Mouse (Mus musculus) heart, embryonic 14.5 days (tissue): Measurements from ENCODE around the gene Plekha1. TPM values are rescaled to one million over a fixed set of nuclear protein-coding genes. Genes with fewer than 3 reads are reported as not detected.

Source experiments
- ATAC-seq: fragments of 200-750 bp; cut with Nextera tagmentation; 2 replicates; pipeline ENCODE4 v1.8.0; 2017; ENCODE audit warnings: low read depth, moderate TSS enrichment; ENCODE audit not compliant: insufficient number of reproducible peaks, insufficient read depth, low FRiP score
- H3K27ac ChIP-seq, 2 experiments: fragments of 200-500 bp in 1 of 2; fragments of 300-500 bp in 1 of 2; sonication (generic) in 1 of 2; replicated peaks in 1 of 2; 2 replicates each; pipeline ENCODE4 v1.5.1; 2012 to 2014; ENCODE audit warnings: low read depth in 2 of 2, low read length in 2 of 2, control low read depth in 1 of 2, mild to moderate bottlenecking in 1 of 2, mixed read lengths in 1 of 2; ENCODE audit not compliant: control insufficient read depth in 1 of 2, insufficient read depth in 1 of 2
- H3K27me3 ChIP-seq: fragments of 300-500 bp; sonication (generic); 2 replicates; pipeline ENCODE4 v1.6.1; 2014; ENCODE audit warnings: mild to moderate bottlenecking, low read length, control low read depth; ENCODE audit not compliant: control insufficient read depth, insufficient read depth
- H3K36me3 ChIP-seq: fragments of 300-500 bp; sonication (generic); 2 replicates; pipeline ENCODE4 v1.6.1; 2014; ENCODE audit warnings: mild to moderate bottlenecking, control low read depth, low read length, mixed read lengths; ENCODE audit not compliant: control insufficient read depth, insufficient read depth
- H3K4me1 ChIP-seq, 2 experiments: fragments of 200-500 bp in 1 of 2; fragments of 300-500 bp in 1 of 2; sonication (generic) in 1 of 2; 2 replicates each; pipeline ENCODE4 v1.6.1; 2012 to 2014; ENCODE audit warnings: low read length in 2 of 2, control low read depth in 1 of 2, mixed read lengths in 1 of 2; ENCODE audit not compliant: control insufficient read depth in 2 of 2, insufficient read depth in 2 of 2
- H3K4me2 ChIP-seq: fragments of 300-500 bp; sonication (generic); 2 replicates; pipeline ENCODE4 v1.6.1; 2014; ENCODE audit warnings: mild to moderate bottlenecking, low read length
- H3K4me3 ChIP-seq, 2 experiments: fragments of 200-500 bp in 1 of 2; fragments of 300-500 bp in 1 of 2; sonication (generic) in 1 of 2; 2 replicates each; pipeline ENCODE4 v1.5.1; 2012 to 2014; ENCODE audit warnings: low read length in 2 of 2, mild to moderate bottlenecking in 2 of 2, control low read depth in 1 of 2, low read depth in 1 of 2, moderate library complexity in 1 of 2; ENCODE audit not compliant: control insufficient read depth in 1 of 2, insufficient read depth in 1 of 2
- H3K9ac ChIP-seq: fragments of 300-500 bp; sonication (generic); 2 replicates; pipeline ENCODE4 v1.6.1; 2014; ENCODE audit warnings: mild to moderate bottlenecking, low read length
- H3K9me3 ChIP-seq: fragments of 300-500 bp; sonication (generic); 2 replicates; pipeline ENCODE4 v1.6.1; 2016; ENCODE audit warnings: low read length, control low read depth; ENCODE audit not compliant: control insufficient read depth
- whole genome bisulfite sequencing: fragments of 180-500 bp; shearing (Covaris S2); extraction: QIAGEN DNeasy Blood & Tissue Kit; methylation state at CpG from one replicate; pipeline ENCODE4 v1.1.7; 2014; 5-methylcytosine and 5-hydroxymethylcytosine counted together
- polyA plus RNA-seq: library from polyadenylated mRNA; unstranded; fragments of >200 nt; fragmentation: Nextera tagmentation; extraction: Ambion mirVana; gene quantifications from 2 replicates; pipeline ENCODE4 v1.2.1, GENCODE M21; 2014

Gene Plekha1
- polyA plus RNA-seq, 1 experiment from 2014 or later, result 49.9 TPM

DNA sequence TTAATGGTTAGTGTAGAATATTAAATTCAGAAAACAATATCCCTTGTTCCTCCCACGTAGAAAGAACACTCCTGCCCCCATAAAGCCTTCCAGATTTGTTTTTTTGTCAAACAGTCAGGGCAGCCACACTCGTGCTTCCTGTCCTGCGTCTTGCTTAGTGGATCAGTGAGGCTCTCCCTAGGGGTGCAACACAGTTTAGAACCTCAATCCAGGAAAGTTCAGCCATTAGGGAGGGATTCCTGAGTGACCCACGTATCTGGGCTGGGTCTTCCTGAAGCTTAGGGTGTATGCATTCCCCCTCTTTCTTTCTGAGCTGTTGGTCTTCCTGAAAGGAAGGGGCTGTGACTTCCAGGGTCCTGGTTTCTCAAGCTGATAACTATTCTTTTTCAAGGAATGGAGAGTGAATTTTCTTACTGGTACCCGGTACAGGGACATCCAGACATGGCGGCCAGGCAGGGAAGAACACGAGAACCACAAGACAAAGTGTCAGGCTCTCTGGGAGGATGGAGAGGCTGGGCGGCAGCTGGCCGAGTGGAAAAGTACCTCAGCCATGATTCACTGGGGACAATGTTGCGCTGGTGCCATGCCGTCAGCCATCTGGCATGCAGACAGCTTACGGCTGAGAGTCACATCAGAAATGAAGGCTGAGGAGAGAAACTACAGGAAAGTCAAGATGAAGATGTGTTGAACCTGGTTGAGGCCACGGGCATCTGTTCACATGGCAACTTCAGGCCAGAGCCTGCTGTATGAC, 57.6 kb downstream of the Plekha1 start:
- ATAC-seq, result no peak
- H3K27ac ChIP-seq, result peak overlapping the region; percentile 16 to 28; a peak in 1 of 4 replicates
- no peak overlapping the region for H3K9ac ChIP-seq

GRCm38 (mm10) chr7:130930401-130930800, 64.8 kb downstream of the Plekha1 start:
- WGBS, result 61% methylated on average over 3 of the region's 3 CpGs
- Histone ChIP-seq H3K9me3 (no peaks in the 10 kb centered on the region; the same call in 1 of the 2 replicates), H3K27me3 (peaks cover 26% of the 10 kb centered on the region), H3K36me3 (no peaks in the 10 kb centered on the region), H3K4me2 (no peak overlapping the region), H3K27ac (no peak overlapping the region), H3K4me1 (peaks cover 4 to 5% of the 10 kb centered on the region in 2 experiments; a peak in 3 of 4 replicates), H3K4me3 (no peak overlapping the region), H3K9ac (no peak overlapping the region)
- ATAC-seq, result no peak

More for the DNA sequence above, 57.6 kb downstream of the Plekha1 start:
- Histone ChIP-seq H3K4me3 (no peak overlapping the region), H3K9me3 (no peaks in the 10 kb centered on the region), H3K27me3 (no peaks in the 10 kb centered on the region), H3K4me2 (no peak overlapping the region), H3K36me3 (no peaks in the 10 kb centered on the region), H3K4me1 (peaks cover 0 to 3% of the 10 kb centered on the region in 2 experiments; a peak in 2 of 4 replicates)
- WGBS, result 64% methylated on average over 13 of the region's 13 CpGs

DNA sequence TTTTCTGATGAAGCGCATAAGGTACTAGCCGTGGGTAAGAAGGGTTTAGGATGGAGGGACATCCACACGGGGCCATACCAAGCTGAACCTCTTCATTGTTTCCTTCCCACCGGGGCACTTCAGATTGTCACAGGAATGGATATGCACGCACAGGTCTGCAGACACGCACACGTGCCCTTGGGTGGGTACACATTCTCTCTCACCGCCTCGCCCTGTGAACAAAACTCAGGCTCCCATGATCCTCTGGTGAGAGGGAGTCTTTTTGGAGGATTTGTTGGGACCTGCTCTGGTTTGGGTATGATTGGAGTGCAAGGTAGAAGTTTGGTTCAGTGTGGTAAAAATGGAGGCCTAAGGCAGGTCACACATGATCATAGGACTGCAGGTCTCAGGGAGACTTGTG, 67.4 kb downstream of the Plekha1 start:
- WGBS, result 82% methylated on average over 9 of the region's 9 CpGs
- H3K27me3 ChIP-seq, result peaks cover 33% of the 10 kb centered on the region
- no peak overlapping the region for H3K4me3 ChIP-seq
- no peak overlapping the region for H3K27ac ChIP-seq
- H3K36me3 ChIP-seq, result no peaks in the 10 kb centered on the region
- H3K9me3 ChIP-seq, result no peaks in the 10 kb centered on the region; the same call in 1 of the 2 replicates
- no peak for ATAC-seq
- H3K4me2 ChIP-seq, result no peak overlapping the region
- H3K4me1 ChIP-seq, result peaks cover 10 to 12% of the 10 kb centered on the region in 2 experiments
- no peak overlapping the region for H3K9ac ChIP-seq

DNA sequence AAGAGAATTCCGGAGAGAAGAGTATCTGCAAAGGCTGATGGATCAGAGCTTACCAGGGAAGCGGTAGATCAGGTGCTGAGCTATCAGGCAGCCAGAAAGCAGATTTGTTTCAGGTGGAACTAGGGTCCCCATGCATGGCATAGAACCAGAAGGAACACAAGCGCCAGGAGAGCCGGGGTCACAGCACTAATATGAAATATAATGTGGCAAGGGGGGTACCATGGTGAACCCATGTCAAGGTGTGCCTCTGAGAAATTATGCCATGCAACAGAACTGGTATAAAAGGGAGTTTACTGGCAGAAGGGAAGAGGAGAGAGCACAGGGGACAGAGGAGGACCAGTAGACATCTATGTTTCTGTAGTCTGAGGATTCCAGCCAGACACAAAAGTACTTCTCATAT, 69.1 kb downstream of the Plekha1 start:
- Histone ChIP-seq H3K4me2 (no peak overlapping the region), H3K36me3 (no peaks in the 10 kb centered on the region), H3K9ac (no peak overlapping the region), H3K9me3 (no peaks in the 10 kb centered on the region; the same call in 1 of the 2 replicates), H3K4me3 (no peak overlapping the region), H3K27ac (no peak overlapping the region), H3K4me1 (peaks cover 17 to 19% of the 10 kb centered on the region in 2 experiments), H3K27me3 (peaks cover 33% of the 10 kb centered on the region)
- no peak for ATAC-seq
- WGBS, result 72% methylated on average over 4 of the region's 4 CpGs

GRCm38 (mm10) chr7:130935421-130935792, 69.9 kb downstream of the Plekha1 start:
- no peak for ATAC-seq
- H3K27me3 ChIP-seq, result peaks cover 33% of the 10 kb centered on the region
- H3K9me3 ChIP-seq, result no peaks in the 10 kb centered on the region; the same call in 1 of the 2 replicates
- 10% methylated on average over 16 of the region's 16 CpGs for WGBS
- H3K9ac ChIP-seq, result peak overlapping the region; percentile 78
- H3K4me3 ChIP-seq, result peak overlapping the region; percentile 59 to 72
- no peaks in the 10 kb centered on the region for H3K36me3 ChIP-seq
- H3K4me2 ChIP-seq, result peak overlapping the region; percentile 95
- peaks cover 19 to 22% of the 10 kb centered on the region in 2 experiments for H3K4me1 ChIP-seq
- H3K27ac ChIP-seq, result no peak overlapping the region

GRCm38 (mm10) chr7:130935793-130936471, 70.4 kb downstream of the Plekha1 start, which contains the start of gene Htra1:
Gene Htra1, plus strand, starts transcription at chr7:130936111.
- H3K27me3 ChIP-seq, result peaks cover 33% of the 10 kb centered on the region
- peak within 1 kb of the TSS; percentile 59 to 72 for H3K4me3 ChIP-seq
- H3K9me3 ChIP-seq, result no peaks in the 10 kb centered on the region; the same call in 1 of the 2 replicates
- WGBS, result under 1% methylated on average over 68 of the region's 70 CpGs
- H3K9ac ChIP-seq, result peak within 1 kb of the TSS; percentile 78
- peak; percentile 85 for ATAC-seq
- H3K4me1 ChIP-seq, result peaks cover 22% of the 10 kb centered on the region in 2 experiments
- H3K27ac ChIP-seq, result 0 out of 4 replicates have a peak within 1 kb of the TSS, but pooled peaks of 1 of the 2 experiments have one; percentile 19
- no peaks in the 10 kb centered on the region for H3K36me3 ChIP-seq
- peak within 1 kb of the TSS; percentile 95 for H3K4me2 ChIP-seq

GRCm38 (mm10) chr7:130936472-130936951, 71.0 kb downstream of the Plekha1 start:
- Histone ChIP-seq H3K4me1 (peaks cover 22 to 24% of the 10 kb centered on the region in 2 experiments), H3K36me3 (no peaks in the 10 kb centered on the region), H3K9me3 (no peaks in the 10 kb centered on the region; the same call in 1 of the 2 replicates), H3K27ac (0 out of 4 replicates have a peak overlapping the region, but pooled peaks of 1 of the 2 experiments have one; percentile 19), H3K9ac (peak overlapping the region; percentile 78), H3K27me3 (peaks cover 33% of the 10 kb centered on the region), H3K4me2 (peak overlapping the region; percentile 95), H3K4me3 (peak overlapping the region; percentile 59 to 72)
- peak; percentile 17; the same call in 1 of the 2 replicates for ATAC-seq
- under 1% methylated on average over 44 of the region's 49 CpGs for WGBS
